Mouse (Mus musculus) left cerebral cortex, postnatal 4 days (tissue): ENCODE data around the gene Slc7a15. TPM values are rescaled to one million over a fixed set of nuclear protein-coding genes. Genes with fewer than 3 reads are reported as not detected.

ENCODE experiments used
- DNase-seq: peaks from one replicate; pipeline ENCODE4 v3.0.0-alpha.2; 2022
- intact Hi-C: fragments of 180-260 bp; cut with DNase I; formaldehyde crosslinking; loops from one replicate; pipeline ENCODE4 v1.15.1; 2025
- total RNA-seq, 2 experiments: library from RNA; stranded (reverse); gene quantifications; 2 replicates each; pipeline ENCODE4 v1.2.3; 2021

Gene Slc7a15
- total RNA-seq, 2 experiments from 2014 or later: not detected

DNA sequence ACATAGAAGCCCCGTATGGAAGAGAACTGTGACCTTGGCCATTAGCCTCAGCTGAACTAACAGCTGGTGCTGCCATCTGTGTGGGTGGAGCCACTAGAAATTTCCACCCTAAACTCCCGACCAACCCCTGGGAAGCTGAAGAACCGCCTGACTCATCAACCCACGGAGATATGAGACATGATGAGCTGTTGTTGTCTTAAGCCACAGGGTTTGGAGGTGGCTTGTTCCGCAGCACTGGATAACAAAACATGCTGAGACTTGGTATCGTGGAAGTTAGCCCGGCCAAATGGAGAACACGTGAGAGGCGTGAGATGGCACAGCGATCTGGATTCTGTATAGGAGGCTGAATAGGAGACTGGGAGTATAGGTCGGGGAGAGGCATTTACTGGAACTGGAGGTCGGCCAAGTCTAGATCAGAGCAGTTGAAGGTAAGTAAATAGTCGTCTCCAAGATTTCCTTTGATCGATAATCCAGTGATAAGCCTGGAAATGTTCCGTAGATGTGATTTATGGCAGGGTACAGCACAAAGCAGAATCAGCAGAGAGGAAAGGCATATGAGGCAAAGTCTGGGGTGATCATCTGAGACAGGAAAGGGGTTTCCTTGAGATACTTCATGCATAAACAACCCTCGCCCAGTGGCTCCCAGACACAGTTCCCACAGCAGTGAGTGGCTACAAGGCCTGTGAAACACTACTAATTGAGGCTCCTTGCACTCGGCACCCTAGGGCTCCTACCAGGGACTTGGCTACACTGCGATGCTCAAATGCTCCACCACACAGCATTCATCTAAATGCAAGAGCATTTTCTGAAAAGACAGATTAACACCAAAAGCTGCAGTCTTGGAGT is 87.6 kb downstream of the Slc7a15 start:
- DNase-seq: no peak
- intact Hi-C loops: no loop called here

DNA sequence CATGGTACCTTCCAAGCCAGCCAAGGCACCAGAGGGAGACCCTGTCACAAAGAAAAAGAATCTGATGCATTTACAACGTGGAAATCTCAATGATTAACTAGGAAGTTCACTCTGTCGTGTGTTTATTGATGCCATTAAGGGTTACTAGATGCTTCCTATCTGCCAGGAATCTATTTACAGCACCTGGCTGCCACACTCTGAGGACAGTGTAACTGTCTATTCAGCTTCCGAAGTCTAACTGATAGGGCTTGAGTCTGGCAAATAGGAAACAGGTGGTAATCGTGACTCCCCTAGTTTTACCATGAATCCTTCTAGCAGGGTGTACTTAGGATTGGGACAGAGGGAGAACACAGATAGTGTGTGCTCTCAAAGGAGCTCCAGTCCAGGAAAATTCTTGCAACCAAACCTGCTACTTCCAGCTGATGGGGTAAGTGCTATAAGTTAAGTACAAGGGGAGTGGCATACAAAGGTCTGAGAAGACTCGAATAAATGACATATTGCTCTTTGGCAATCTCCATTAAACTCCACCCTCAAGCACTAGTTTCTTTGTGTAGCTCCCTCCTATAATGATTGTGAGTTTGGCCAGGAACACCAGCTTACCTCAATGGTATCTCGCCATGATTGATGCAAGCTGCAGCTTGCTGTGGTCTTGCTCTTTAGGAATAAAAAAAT is 88.4 kb downstream of the Slc7a15 start:
- intact Hi-C loops: no loop called here
- no peak for DNase-seq

- DNase-seq: no peak
- intact Hi-C loops: no loop called here
These were observed 89.2 kb downstream of the Slc7a15 start for GRCm38 (mm10) chr12:8509693-8510092.

GRCm38 (mm10) chr12:8506954-8507707 is 91.7 kb downstream of the Slc7a15 start:
- intact Hi-C loops: no loop called here
- DNase-seq: no peak

DNA sequence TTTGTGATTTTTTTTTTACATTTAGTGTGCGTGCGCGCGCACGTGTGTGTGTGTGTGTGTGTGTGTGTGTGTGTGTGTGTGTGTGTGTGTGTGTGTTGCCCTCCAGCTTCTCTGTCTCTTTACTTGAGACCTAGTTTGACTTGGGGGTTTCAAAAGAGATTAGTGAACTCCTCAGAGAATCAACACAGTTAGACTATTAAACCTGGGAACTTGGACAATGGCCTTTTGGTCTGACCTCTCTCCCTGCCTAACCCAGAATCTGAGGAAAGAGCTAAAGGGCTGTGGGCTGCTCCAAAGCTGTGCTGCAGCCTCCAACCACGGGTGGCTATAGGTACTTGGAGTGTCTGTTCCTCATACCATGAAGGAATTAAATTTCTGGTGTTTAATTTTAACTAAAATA is 94.7 kb downstream of the Slc7a15 start:
- intact Hi-C loops: no loop called here
- DNase-seq: no peak

GRCm38 (mm10) chr12:8502546-8502945 is 96.3 kb downstream of the Slc7a15 start:
- DNase-seq: peak; percentile 54
- intact Hi-C loops: loop anchor here (1.0 kb wide), 1 partner anchor 176 kb away; no protein-coding TSS in a partner anchor

- intact Hi-C loops: loop anchor here (1.0 kb wide), 1 partner anchor 175 kb away; no protein-coding TSS in a partner anchor
- DNase-seq: no peak
These were observed 97.1 kb downstream of the Slc7a15 start for GRCm38 (mm10) chr12:8501571-8502305.

- no peak for DNase-seq
- intact Hi-C loops: no loop called here
These were observed 98.0 kb downstream of the Slc7a15 start for GRCm38 (mm10) chr12:8500597-8501570.

- DNase-seq: peak; percentile 97
- intact Hi-C loops: no loop called here
These were observed 98.8 kb downstream of the Slc7a15 start, which contains the start of gene Rhob for GRCm38 (mm10) chr12:8499871-8500596. Gene Rhob, minus strand, starts transcription at chr12:8500009.

DNA sequence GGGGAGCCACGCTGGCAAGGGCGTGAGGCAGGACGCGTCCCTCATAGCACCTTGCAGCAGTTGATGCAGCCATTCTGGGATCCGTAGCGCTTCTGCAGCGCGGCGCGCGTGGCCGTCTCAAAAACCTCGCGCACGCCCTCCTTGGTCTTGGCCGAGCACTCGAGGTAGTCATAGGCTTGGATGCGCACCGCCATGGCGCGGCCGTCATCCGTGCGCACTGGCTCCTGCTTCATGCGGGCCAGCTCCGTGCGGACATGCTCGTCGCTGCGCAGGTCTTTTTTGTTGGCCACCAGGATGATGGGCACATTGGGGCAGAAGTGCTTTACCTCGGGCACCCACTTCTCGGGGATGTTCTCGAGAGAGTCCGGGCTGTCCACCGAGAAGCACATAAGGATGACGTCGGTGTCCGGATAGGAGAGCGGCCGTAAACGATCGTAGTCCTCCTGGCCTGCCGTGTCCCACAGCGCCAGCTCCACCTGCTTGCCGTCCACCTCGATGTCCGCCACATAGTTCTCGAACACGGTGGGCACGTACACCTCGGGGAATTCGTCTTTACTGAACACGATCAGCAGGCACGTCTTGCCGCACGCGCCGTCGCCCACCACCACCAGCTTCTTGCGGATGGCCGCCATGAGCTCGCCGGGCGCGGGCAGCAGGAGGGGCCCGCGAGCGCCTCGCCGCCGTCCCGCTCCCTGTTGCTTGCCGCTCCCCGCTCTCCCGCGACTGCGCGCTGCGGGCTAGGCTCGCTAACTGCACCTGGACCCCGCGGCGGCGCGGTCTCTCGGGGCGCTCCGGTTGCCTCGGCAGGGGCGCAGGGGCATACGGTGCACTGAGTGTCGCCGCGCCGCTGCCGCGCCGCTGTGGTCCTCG is 99.6 kb downstream of the Slc7a15 start:
- peak; percentile 69 for DNase-seq
- intact Hi-C loops: no loop called here

DNA sequence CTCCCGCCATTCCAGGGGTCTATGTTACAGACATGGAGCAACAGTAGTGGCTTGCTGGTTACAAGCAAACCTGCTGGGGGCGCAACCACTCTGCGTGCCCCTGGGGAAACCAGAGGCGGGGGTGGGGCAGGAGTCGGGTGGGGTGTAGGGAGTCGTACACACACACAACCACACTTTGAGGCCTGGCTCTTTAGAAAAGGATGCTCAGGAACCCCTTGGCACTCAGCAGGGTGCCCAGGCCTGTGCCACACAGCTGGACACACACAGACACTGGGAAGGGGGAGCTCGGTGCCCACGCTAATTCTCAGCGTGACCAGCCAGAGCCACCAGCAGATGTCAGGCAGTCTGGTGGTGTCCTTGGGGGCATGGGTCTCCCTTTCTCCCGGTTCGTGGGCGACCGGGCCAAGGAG is 100.3 kb downstream of the Slc7a15 start:
- peak; percentile 65 for DNase-seq
- intact Hi-C loops: no loop called here

DNA sequence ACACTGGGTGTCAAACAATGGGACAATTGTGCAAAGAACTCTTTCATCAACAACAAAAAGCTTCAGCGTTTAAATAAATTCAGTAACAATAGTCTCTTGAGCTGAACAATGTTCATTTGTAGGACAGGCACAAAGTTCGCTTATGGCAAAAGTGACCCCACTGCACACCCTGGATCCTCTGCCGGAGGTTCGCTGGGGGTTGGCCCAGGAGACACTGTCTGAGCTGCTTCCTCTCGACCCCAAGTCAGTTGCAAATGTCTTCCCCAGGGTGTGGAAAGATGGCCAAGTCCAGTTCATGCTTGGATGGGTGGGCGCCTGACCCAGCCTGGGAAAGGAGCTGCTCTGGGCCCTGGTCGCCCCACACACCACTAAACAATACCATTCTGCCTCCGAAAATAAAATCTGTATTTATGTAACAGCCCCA is 100.7 kb downstream of the Slc7a15 start:
- peak; percentile 57 for DNase-seq

DNA sequence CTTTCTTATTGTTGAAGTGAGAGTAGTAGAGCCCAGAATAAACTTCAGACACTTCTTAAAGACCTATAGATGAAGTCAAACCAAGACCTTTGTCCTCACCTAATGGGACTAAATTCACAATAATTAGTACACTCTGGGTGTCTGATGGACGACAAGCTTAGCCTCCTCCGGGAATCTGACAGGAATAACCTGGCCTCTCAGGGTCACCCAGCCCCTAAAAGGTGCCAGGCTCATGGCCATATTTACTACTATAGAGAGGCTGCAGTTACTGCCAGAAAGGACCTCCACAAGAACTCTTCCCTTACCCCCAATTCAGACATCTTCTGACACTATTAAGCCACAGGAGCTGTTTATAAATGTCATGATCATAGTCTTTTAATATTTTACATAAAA is 101.6 kb downstream of the Slc7a15 start:
- intact Hi-C loops: no loop called here
- DNase-seq: no peak

More for the DNA sequence above, 100.7 kb downstream of the Slc7a15 start:
- intact Hi-C loops: no loop called here

GRCm38 (mm10) chr12:8496679-8497313 is 102.1 kb downstream of the Slc7a15 start:
- no peak for DNase-seq
- intact Hi-C loops: no loop called here

DNA sequence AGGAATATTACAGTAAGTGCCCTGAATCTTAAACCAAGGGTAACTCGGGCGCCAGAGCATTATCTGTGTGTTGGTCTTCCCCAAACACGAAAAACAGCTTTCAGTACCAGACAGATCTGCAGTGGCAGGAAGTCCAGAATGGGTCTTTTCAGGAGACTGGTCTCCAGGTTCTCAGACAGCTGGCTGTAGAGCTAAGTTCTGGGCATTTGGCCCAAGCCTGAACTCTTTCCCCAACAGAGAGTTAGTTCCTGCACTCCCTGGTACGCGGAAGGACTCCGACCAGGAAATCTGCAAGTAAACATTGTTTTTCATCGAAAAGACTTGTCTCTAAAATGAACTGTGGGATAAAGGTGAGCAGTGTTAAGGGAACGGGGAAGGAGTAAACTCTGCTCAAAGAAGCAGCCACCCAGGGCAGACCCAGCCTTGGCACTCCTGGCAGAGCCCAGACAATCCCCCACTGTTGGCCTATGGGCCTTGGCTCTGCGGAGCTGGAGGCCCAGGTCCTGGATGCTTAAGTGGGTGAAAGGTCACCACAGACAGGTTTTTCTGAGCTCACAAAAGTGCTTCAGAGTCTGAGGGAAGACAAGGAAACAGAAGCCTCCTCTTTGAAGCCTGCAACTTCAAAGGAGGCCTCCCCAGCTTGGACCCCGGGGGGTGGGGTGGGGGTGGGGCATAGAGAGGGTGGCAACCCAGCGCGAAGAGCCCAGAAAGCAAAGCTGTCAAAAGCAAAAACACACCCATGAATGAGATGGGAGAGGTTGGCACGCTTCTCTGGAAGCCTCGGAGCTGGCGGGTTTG is 102.8 kb downstream of the Slc7a15 start:
- DNase-seq: peak; percentile 35
- intact Hi-C loops: no loop called here

DNA sequence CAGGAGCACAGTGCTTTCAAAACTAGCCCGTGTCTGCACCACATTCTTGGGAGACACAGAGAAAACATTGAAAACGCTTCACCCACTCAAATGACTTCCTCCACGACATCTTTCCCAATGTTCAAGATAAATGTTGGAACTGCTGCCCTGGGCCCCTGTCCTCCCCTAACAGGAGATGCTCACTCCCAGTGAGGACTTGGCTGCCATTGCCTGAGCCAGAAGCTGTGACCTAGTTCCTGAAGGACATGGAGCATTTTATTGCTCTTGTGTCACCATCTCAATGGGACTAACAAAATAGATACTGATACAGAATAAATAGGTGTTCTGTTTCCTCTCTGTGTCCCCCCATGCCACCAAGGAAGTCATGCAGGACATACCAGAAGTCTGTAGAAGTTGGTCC is 104.2 kb downstream of the Slc7a15 start:
- intact Hi-C loops: no loop called here
- DNase-seq: no peak
